Mouse (Mus musculus): ENCODE measurements around the gene Gale. TPM values are rescaled to one million over a fixed set of nuclear protein-coding genes. Genes with fewer than 3 reads are reported as not detected.

The Gale gene
- polyA plus RNA-seq, 1 experiment from 2014 or later: 41.0 TPM

DNA sequence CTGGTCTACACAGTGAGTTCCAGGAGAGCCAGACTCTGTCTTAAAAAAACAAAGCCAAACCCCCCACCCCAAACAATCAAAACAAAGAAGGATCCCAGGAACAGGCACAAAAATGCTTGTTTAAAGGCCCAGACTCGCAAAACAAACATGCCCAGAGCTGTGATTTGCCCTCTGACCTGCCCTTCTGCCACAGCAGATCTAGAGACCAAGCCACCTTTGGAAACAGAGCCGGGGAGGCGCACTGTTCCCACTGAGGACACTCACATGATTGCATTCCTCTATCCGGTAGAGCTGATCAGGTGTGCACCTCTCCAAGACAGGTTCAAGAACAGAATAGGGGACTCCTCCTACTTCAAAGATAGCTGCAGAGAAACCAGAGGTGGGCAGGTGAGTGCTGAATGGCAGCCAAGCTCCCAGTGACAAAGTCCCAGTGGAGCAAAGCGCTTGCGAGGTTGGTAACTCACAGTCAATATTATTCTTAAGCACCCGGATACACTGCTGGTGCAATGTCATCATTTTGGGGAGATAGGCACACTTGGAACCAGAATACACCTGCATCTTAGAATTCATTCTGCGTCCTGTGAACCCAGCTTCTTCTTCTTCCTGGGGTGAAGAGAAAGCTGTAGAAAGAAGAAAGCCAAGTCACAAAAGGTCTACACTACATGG lies 45.4 kb downstream of the Gale start:
- no peaks in the 10 kb centered on the region for H3K4me1 ChIP-seq
- no peaks in the 10 kb centered on the region for H3K27me3 ChIP-seq (ENCODE audit: poor library complexity, severe bottlenecking)
- H3K27ac ChIP-seq: no peak overlapping the region
- no peak for DNase-seq (ENCODE audit: extremely low spot score, low spot score)
- no peaks in the 10 kb centered on the region for H3K9me3 ChIP-seq
- peaks cover 96% of the 10 kb centered on the region for H3K36me3 ChIP-seq (replicated peaks)
- H3K4me3 ChIP-seq: no peak overlapping the region
- WGBS: 94% methylated on average over 8 of the region's 8 CpGs

DNA sequence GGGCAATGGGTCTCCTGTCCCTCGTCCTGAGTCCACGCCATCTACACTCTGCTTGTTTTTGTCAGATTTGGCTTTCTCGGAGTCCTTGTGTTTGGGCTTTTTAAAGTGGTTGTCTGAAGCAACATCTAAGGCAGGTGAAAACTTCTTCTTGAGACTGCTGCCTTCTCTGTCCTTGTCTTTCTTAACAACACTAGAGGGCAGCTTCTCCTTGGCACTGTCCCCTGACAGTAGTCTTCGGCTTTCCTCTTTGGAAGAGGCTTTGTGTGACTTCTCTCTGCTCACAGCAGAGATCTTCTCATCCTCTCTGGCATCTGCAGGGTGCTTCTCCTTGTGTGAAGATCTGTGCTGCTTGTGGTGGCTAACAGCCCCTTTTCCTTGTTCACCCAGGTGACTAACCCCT lies 47.1 kb downstream of the Gale start:
- Histone ChIP-seq H3K4me3 (no peak overlapping the region), H3K36me3 (replicated peaks) (peaks cover 87% of the 10 kb centered on the region), H3K27me3 (ENCODE audit: poor library complexity, severe bottlenecking) (no peaks in the 10 kb centered on the region), H3K4me1 (no peaks in the 10 kb centered on the region), H3K27ac (no peak overlapping the region), H3K9me3 (no peaks in the 10 kb centered on the region)
- WGBS: 93% methylated on average over 4 of the region's 4 CpGs
- no peak for DNase-seq (ENCODE audit: extremely low spot score, low spot score)

DNA sequence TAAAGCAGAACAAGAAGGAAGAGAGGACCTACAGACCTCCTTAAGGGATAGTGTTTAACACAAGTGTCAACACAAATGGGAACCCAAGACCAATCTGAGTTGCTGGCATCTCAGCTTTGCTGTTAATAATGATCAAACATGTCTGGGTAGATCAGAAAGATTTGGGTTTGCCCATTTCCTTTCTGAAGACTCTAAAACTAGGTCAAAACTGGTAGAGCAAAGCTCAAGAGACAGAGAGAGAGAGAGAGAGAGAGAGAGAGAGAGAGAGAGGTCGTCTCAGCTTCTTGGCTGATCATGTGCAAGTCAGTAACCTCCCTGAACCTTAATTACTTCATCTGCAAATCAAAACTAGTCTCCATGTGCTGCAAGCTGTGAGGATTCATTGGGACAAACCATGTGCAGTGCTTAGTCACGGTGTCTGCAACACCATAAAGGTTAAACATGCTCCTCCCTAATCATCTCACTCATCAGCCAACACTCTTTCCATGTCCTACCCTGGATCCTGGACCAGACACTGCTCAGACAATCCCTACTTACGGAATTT lies 52.6 kb downstream of the Gale start:
- Histone ChIP-seq H3K36me3 (replicated peaks) (peaks cover 48% of the 10 kb centered on the region), H3K27ac (no peak overlapping the region), H3K9me3 (no peaks in the 10 kb centered on the region), H3K27me3 (ENCODE audit: poor library complexity, severe bottlenecking) (no peaks in the 10 kb centered on the region), H3K4me1 (peaks cover 18% of the 10 kb centered on the region), H3K4me3 (no peak overlapping the region)
- no peak for DNase-seq (ENCODE audit: extremely low spot score, low spot score)
- WGBS: 87% methylated on average over 3 of the region's 3 CpGs

Other genes with a start within 250 kb of the Gale start
- not detected in 2 replicates for gene Il22ra1, start 235.6 kb upstream of the Gale start, polyA plus RNA-seq (2016; fragmentation: Nextera tagmentation; extraction: Ambion mirVana)
- gene Myom3, start 204.0 kb upstream of the Gale start, polyA plus RNA-seq (2016; fragmentation: Nextera tagmentation; extraction: Ambion mirVana): 0.09 TPM in 1 of 2 replicates, not detected in the other
- gene Srsf10, start 108.0 kb upstream of the Gale start, polyA plus RNA-seq (2016; fragmentation: Nextera tagmentation; extraction: Ambion mirVana): 383 and 421 TPM in 2 replicates
- gene Pnrc2, start 89.9 kb upstream of the Gale start, polyA plus RNA-seq (2016; fragmentation: Nextera tagmentation; extraction: Ambion mirVana): 205 and 219 TPM in 2 replicates
- gene Cnr2, start 68.3 kb upstream of the Gale start, polyA plus RNA-seq (2016; fragmentation: Nextera tagmentation; extraction: Ambion mirVana): 0.30 and 0.48 TPM in 2 replicates
- gene Fuca1, start 43.0 kb upstream of the Gale start, polyA plus RNA-seq (2016; fragmentation: Nextera tagmentation; extraction: Ambion mirVana): 46.4 and 52.4 TPM in 2 replicates
- 65.0 and 65.4 TPM in 2 replicates for gene Hmgcl, start 17.3 kb upstream of the Gale start, polyA plus RNA-seq (2016; fragmentation: Nextera tagmentation; extraction: Ambion mirVana)
- gene Lypla2, start 8.9 kb downstream of the Gale start, polyA plus RNA-seq (2016; fragmentation: Nextera tagmentation; extraction: Ambion mirVana): 204 and 210 TPM in 2 replicates
- gene Pithd1, start 23.5 kb downstream of the Gale start, polyA plus RNA-seq (2016; fragmentation: Nextera tagmentation; extraction: Ambion mirVana): 73.6 and 75.8 TPM in 2 replicates
- gene Eloa, start 58.0 kb downstream of the Gale start, polyA plus RNA-seq (2016; fragmentation: Nextera tagmentation; extraction: Ambion mirVana): 35.2 and 36.7 TPM in 2 replicates
- gene Rpl11, start 89.7 kb downstream of the Gale start, polyA plus RNA-seq (2016; fragmentation: Nextera tagmentation; extraction: Ambion mirVana): 485 and 525 TPM in 2 replicates
- gene Id3, start 179.8 kb downstream of the Gale start, polyA plus RNA-seq (2016; fragmentation: Nextera tagmentation; extraction: Ambion mirVana): 488 and 529 TPM in 2 replicates
- 10.3 and 11.4 TPM in 2 replicates for gene E2f2, start 208.7 kb downstream of the Gale start, polyA plus RNA-seq (2016; fragmentation: Nextera tagmentation; extraction: Ambion mirVana)
- 4.7 and 5.2 TPM in 2 replicates for gene Asap3, start 242.6 kb downstream of the Gale start, polyA plus RNA-seq (2016; fragmentation: Nextera tagmentation; extraction: Ambion mirVana)